In genomic region chr8:84731371-84732177, GRCm38 (mm10) we compare ENCODE assay signal across 8 mouse cellular contexts. TPM values are rescaled to one million over a fixed set of nuclear protein-coding genes. Genes with fewer than 3 reads are reported as not detected.
DNase-seq lines count a peak whose midpoint lies in the region; ATAC-seq and TF ChIP-seq lines count a peak whose summit lies in the region.
"Had no signal": no experiment of that assay in that cellular context is flagged by ENCODE, and none has a peak within 500 bp of the region (broad histone marks: within the 10 kb centered on the region; RNA-seq: fewer than 3 reads in every experiment).

No protein-coding gene starts in this region.

- peaks cover 12% of the 10 kb centered on the region for H3K36me3 ChIP-seq in embryonic facial prominence, embryonic 15.5 days
- no peaks in the 10 kb centered on the region; the same call in 1 of the 2 replicates for H3K36me3 ChIP-seq in hindbrain, postnatal 0 days (ENCODE audit: insufficient read depth, low read length)
- peaks cover 12% of the 10 kb centered on the region; the same call in 1 of the 2 replicates for H3K36me3 ChIP-seq in neural tube, embryonic 13.5 days

- peak; percentile 73 for DNase-seq in left cerebral cortex, postnatal 4 days
- DNase-seq in left cerebral cortex, postnatal 10 days (ENCODE audit: extremely low spot score in 1 of 2, low spot score in 2 of 2) = no peak
- DNase-seq in hindbrain, postnatal 0 days (ENCODE audit: low spot score) = peak; percentile 51
- DNase-seq in frontal cortex, postnatal 25 days (ENCODE audit: low spot score in 2 of 2) = no peak
- DNase-seq in kidney, postnatal 4 days = no peak
- DNase-seq: thymus, postnatal 36 days had no signal

- WGBS in embryonic facial prominence, embryonic 15.5 days = 68% methylated on average over 11 of the region's 11 CpGs
- WGBS in hindbrain, postnatal 0 days = 37% methylated on average over 11 of the region's 11 CpGs
- 62% methylated on average over 11 of the region's 11 CpGs for WGBS in neural tube, embryonic 13.5 days

- no peak for TF ChIP-seq CTCF in hindbrain, postnatal 0 days (IDR thresholded peaks at IDR 0.05; ENCODE audit: low read depth)

- H3K27me3 ChIP-seq in embryonic facial prominence, embryonic 15.5 days = no peaks in the 10 kb centered on the region
- no peaks in the 10 kb centered on the region for H3K27me3 ChIP-seq in hindbrain, postnatal 0 days (ENCODE audit: insufficient read depth, low read length)
- peaks cover 36% of the 10 kb centered on the region for H3K27me3 ChIP-seq in neural tube, embryonic 13.5 days

- no peaks in the 10 kb centered on the region for H3K9me3 ChIP-seq in embryonic facial prominence, embryonic 15.5 days (replicated peaks)
- H3K9me3 ChIP-seq in hindbrain, postnatal 0 days (ENCODE audit: low read length) = no peaks in the 10 kb centered on the region
- H3K9me3 ChIP-seq in neural tube, embryonic 13.5 days = no peaks in the 10 kb centered on the region

- intact Hi-C loops in left cerebral cortex, postnatal 4 days (cut with DNase I) = no loop called here
- intact Hi-C loops in left cerebral cortex, postnatal 10 days (cut with DNase I) = no loop called here

- no peak overlapping the region for H3K4me2 ChIP-seq in embryonic facial prominence, embryonic 15.5 days (replicated peaks)
- no peak overlapping the region for H3K4me2 ChIP-seq in hindbrain, postnatal 0 days (ENCODE audit: low read depth, low read length)
- no peak overlapping the region for H3K4me2 ChIP-seq in neural tube, embryonic 13.5 days

- no peak overlapping the region for H3K9ac ChIP-seq in embryonic facial prominence, embryonic 15.5 days
- 0 out of 2 replicates have a peak overlapping the region, but pooled peaks have one; percentile 34 for H3K9ac ChIP-seq in hindbrain, postnatal 0 days (replicated peaks; ENCODE audit: low read length)
- peak overlapping the region; percentile 47 for H3K9ac ChIP-seq in neural tube, embryonic 13.5 days

- peaks cover 89% of the 10 kb centered on the region for H3K4me1 ChIP-seq in embryonic facial prominence, embryonic 15.5 days
- H3K4me1 ChIP-seq in hindbrain, postnatal 0 days (ENCODE audit: insufficient read depth, low read length) = peaks cover 59% of the 10 kb centered on the region
- peaks cover 95% of the 10 kb centered on the region for H3K4me1 ChIP-seq in neural tube, embryonic 13.5 days (replicated peaks)

- peak overlapping the region; percentile 67 for H3K27ac ChIP-seq in embryonic facial prominence, embryonic 15.5 days (replicated peaks)
- peak overlapping the region; percentile 82 for H3K27ac ChIP-seq in hindbrain, postnatal 0 days
- peak overlapping the region; percentile 90 for H3K27ac ChIP-seq in neural tube, embryonic 13.5 days (replicated peaks)

- H3K4me3 ChIP-seq in embryonic facial prominence, embryonic 15.5 days (replicated peaks) = no peak overlapping the region
- H3K4me3 ChIP-seq in hindbrain, postnatal 0 days (ENCODE audit: low read length) = no peak overlapping the region
- no peak overlapping the region for H3K4me3 ChIP-seq in neural tube, embryonic 13.5 days

- ATAC-seq in embryonic facial prominence, embryonic 15.5 days (ENCODE audit: insufficient number of reproducible peaks, low FRiP score, low TSS enrichment, low read depth) = no peak
- ATAC-seq in hindbrain, postnatal 0 days = no peak
- ATAC-seq in neural tube, embryonic 13.5 days (ENCODE audit: low read depth) = no peak

RNA-seq across cellular contexts. Expression of gene G430095P16Rik, which starts 8.8 kb away (rescaled TPM):
- total RNA-seq in left cerebral cortex, postnatal 4 days (2021) = not detected
- under 1 TPM in 1 of 2 experiments, not detected in 1; 0.51 TPM for total RNA-seq in left cerebral cortex, postnatal 10 days (2021)
- polyA plus RNA-seq in embryonic facial prominence, embryonic 15.5 days (2015; fragmentation: Nextera tagmentation; extraction: Ambion mirVana) = 4.2 and 4.9 TPM in 2 replicates
- 1.2 TPM in 1 of 2 replicates, not detected in the other for total RNA-seq in hindbrain, postnatal 0 days (2014; rRNA removed)
- 1.1 and 1.7 TPM in 2 replicates for polyA plus RNA-seq in hindbrain, postnatal 0 days (2015; fragmentation: Nextera tagmentation; extraction: Ambion mirVana)
- 1.4 and 2.2 TPM in 2 replicates for polyA plus RNA-seq in neural tube, embryonic 13.5 days (2015; fragmentation: Nextera tagmentation; extraction: Ambion mirVana)

RNA-seq across cellular contexts. Expression of gene Lyl1, which starts 30.3 kb away (rescaled TPM):
- 1 to 10 TPM; 3.0 to 3.3 TPM for total RNA-seq in left cerebral cortex, postnatal 4 days (2021)
- 1 to 10 TPM; 4.3 to 4.5 TPM for total RNA-seq in left cerebral cortex, postnatal 10 days (2021)
- polyA plus RNA-seq in embryonic facial prominence, embryonic 15.5 days (2015; fragmentation: Nextera tagmentation; extraction: Ambion mirVana) = 5.8 and 6.0 TPM in 2 replicates
- total RNA-seq in hindbrain, postnatal 0 days (2014; rRNA removed) = 1.7 and 7.8 TPM in 2 replicates
- 2.0 and 2.3 TPM in 2 replicates for polyA plus RNA-seq in hindbrain, postnatal 0 days (2015; fragmentation: Nextera tagmentation; extraction: Ambion mirVana)
- polyA plus RNA-seq in neural tube, embryonic 13.5 days (2015; fragmentation: Nextera tagmentation; extraction: Ambion mirVana) = 2.8 and 3.6 TPM in 2 replicates

RNA-seq across cellular contexts. Expression of gene Nacc1, which starts 43.9 kb away (rescaled TPM):
- 10 to 100 TPM; 68.4 to 72.1 TPM for total RNA-seq in left cerebral cortex, postnatal 4 days (2021)
- 10 to 100 TPM; 77.0 to 77.9 TPM for total RNA-seq in left cerebral cortex, postnatal 10 days (2021)
- polyA plus RNA-seq in embryonic facial prominence, embryonic 15.5 days (2015; fragmentation: Nextera tagmentation; extraction: Ambion mirVana) = 16.7 and 16.9 TPM in 2 replicates
- 110 and 129 TPM in 2 replicates for total RNA-seq in hindbrain, postnatal 0 days (2014; rRNA removed)
- polyA plus RNA-seq in hindbrain, postnatal 0 days (2015; fragmentation: Nextera tagmentation; extraction: Ambion mirVana) = 13.8 and 14.9 TPM in 2 replicates
- polyA plus RNA-seq in neural tube, embryonic 13.5 days (2015; fragmentation: Nextera tagmentation; extraction: Ambion mirVana) = 14.1 and 15.1 TPM in 2 replicates

RNA-seq across cellular contexts. Expression of gene Trmt1, which starts 45.5 kb away (rescaled TPM):
- 100 to 1,000 TPM; 110 to 112 TPM for total RNA-seq in left cerebral cortex, postnatal 4 days (2021)
- 100 to 1,000 TPM; 103 to 106 TPM for total RNA-seq in left cerebral cortex, postnatal 10 days (2021)
- polyA plus RNA-seq in embryonic facial prominence, embryonic 15.5 days (2015; fragmentation: Nextera tagmentation; extraction: Ambion mirVana) = 69.1 and 78.2 TPM in 2 replicates
- total RNA-seq in hindbrain, postnatal 0 days (2014; rRNA removed) = 69.5 and 93.3 TPM in 2 replicates
- polyA plus RNA-seq in hindbrain, postnatal 0 days (2015; fragmentation: Nextera tagmentation; extraction: Ambion mirVana) = 71.2 and 79.2 TPM in 2 replicates
- polyA plus RNA-seq in neural tube, embryonic 13.5 days (2015; fragmentation: Nextera tagmentation; extraction: Ambion mirVana) = 53.6 and 55.5 TPM in 2 replicates

Comparison
In these comparisons a context has a peak if more than half of its experiments do, and no peak if none do; other contexts are left out.
1. DNase-seq: peak in left cerebral cortex, postnatal 4 days (single experiment) and hindbrain, postnatal 0 days (single experiment); none in left cerebral cortex, postnatal 10 days (0 of 2), frontal cortex, postnatal 25 days (0 of 2) and kidney, postnatal 4 days (0 of 2).
2. Peak in every context shown above with its lines, with median percentiles within 50 percentile points of each other: H3K27ac ChIP-seq.